Mouse (Mus musculus) naive thymus-derived CD4-positive, alpha-beta T cell, adult 2 months (primary cell): ENCODE results near the gene Idh2.
"Not testable (repeated sequence)": the region's sequence is repeated elsewhere in the genome, so short reads cannot be mapped to it uniquely, and the experiment has no call there.

ENCODE experiments used
- DNase-seq: peaks from one replicate; pipeline ENCODE4 v3.0.0-alpha.2; 2011; ENCODE audit warnings: low read depth

Gene Idh2

DNA sequence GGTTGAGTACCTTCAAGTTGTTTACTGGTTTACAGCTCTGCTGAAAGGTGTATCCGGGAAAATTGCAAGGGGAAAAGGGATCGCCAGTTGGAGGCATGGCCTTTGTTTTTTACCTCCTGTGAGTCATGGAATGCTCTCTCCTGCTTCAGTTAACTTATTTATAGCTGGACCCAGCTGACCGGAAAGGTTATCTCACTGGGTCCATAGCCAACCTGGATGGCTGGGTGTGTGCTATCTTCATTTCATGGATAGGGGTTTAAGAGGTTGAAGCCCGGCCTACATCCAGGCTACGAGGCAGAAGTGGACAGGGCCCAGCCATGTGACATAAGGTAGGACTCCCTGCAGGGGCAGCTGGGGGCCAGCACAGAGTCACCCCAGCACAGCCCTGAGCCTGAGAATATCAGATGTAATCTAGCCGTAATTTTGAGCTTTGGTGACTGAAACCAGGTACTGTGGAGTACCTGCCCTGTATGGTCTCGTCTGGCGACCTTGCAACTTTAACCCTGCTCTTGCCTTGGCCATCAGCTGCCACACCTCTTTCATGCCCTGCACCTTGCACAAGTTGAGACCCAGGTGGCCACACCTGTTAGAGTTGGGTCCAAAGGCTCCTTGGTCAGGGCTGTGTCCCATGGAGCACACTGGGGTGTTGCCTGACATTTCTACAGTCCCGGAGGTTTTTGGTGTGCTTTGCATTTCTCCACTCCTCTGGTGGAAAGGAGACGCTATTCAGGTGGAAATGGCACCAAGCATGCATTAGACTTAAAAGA is 55.0 kb downstream of the Idh2 start:
- no peak for DNase-seq

DNA sequence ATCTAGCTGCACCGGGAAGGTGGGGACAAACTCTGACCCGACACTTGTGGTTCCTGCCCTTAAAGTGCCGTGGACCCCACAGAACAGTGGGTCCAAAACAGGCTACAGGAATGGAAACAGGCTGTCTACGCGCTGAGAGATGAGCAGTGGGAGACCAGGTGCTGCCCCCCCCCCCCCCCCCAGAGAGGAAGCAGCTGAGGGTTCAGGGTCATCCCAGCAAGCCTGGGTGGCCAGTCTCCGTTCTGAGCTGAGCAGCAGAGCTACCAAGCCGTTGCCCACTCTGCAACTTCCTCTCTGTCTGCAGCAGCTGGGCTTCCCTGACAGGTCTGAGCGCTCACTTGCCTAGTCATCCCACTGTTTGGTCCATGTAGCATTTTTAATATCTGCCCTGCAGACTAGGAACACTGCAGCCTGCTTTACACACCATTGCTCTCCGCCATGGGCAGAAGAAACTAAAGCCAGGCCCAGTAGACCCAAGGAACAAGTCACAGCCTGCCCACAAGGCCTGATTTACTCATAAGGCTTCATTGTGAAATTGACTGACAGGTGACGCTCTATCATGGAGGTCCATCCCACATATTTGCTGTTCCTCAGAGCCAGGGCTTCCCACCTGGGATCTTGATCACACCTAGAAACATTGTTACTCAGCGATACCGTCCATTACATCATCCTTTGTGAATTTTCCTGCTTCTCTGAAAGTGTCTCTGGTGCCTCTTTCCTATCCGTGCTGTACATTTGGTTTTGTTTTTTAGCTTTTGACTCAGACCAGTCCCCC is 55.9 kb downstream of the Idh2 start:
- DNase-seq = no peak

DNA sequence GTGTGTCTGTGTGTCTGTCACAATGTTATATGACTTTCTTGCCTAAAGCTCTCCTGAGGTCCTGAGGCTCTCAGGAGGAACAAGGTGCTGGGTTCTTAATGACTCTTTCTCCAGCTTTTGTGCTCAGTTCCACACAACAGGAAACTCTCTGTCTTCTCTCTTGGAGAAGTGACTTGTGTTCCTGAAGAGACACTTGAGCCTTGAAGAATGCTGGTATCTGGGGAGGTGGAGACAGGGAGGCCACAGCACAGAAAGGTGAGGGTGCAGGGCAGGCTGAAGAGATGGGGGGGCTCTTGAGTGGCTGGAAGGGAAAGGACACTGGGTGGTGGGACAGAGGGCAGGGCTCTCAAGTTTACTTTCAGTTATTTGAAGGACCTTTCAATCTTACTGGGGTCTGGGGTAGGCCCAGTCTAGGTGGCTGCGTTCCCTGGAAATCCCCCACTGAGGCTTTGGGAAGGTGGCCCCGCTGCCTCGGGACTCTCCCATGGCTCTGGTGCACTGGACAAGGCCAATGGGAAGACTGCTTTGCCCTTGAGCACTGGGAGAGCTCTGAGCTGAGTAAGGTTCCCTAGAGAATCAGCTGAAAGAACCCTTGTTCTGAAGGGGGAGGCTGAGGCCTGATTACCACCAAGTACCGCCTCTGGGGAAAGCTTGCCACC is 56.7 kb downstream of the Idh2 start:
- DNase-seq = no peak

DNA sequence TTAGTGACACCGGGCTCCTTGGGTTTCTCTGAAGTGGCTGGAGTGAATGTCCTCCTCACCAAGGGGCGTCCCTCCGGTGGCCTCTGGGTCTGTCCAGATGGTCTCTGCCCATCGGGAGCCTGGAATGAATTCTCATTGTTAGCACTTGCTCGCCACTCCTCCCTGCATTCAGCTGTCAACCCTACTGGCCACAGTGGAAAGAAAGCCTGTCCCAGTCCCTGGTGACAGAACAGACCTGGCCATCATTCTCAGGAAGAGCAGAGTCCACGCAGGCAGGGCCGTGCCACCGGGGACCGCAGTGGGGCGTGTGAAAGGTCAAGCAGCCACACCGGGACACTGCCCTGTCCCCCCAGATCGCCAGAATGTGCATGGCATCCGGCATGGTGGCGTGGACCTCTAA is 57.4 kb downstream of the Idh2 start:
- no peak for DNase-seq

DNA sequence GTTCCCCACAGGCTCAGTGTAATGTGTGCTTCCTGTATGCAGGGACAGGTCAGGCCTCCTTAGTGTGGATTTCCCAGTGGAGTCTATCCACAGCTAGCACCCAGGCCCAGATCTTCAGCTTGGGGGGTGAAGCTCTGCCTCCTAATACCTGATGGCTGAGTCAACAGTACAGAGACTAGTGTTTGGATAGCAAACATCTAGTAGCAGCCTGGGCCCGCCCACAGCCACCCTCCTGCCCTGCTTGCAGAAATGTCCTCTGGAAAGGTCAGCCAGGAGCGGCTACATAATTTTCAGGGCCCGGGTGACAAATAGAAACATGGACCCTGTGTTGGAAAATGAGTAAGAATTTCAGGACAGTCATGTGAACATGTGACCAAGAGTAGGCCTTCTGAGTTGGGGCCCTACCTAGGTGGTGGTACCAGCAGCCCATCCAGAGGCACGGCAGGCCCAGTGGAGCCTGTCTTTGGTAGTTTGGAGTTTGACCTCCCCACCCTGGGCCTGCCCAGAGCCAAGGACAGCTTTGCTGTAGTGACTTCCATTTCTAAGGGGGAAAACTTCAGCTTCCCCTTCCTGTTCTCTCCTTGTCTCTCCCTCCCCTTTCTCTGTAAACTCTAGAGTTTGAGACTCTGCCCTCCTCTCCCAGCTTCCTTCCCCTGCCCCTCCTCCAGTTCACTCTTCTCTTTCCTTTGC is 58.0 kb downstream of the Idh2 start:
- no peak for DNase-seq

DNA sequence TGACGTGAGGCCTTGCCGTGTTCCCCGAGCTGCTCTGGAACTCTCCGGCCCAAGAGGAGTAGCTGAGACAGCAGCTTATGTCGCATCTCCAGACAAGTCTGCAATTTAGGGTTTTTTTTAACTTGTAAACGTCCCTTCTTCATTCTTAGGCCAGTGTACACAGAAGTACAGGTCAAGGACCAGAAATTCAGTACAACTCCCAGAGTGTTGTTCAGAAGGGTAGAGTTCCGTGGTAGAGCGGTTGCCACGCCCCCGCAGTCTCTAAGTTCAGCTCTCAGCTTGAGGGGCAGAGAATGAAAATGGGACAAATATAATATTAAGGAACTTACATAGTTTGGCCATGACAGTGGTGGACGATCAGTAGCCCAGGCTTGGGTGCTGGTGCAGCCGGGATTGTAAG is 59.4 kb downstream of the Idh2 start:
- no peak for DNase-seq

DNA sequence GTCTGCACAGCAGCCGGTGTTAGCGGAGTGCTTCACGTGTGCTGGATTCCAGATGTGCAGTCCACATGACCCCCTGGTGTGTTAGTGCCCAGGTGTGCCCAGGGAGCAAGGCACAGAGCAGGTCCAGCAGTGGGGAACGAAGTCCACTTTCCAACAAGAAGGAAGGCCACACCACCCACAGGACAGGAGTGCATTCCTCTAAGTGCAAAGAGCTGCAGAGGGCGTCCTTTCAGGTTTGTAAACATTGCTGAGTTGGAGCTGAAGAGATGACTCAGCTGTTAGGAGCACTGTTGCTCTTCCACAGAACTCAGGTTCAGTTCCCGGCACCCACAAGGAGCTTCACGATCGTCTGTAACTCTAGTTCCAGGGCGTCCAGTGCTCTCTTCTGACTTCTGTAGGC is 62.0 kb downstream of the Idh2 start:
- no peak for DNase-seq

DNA sequence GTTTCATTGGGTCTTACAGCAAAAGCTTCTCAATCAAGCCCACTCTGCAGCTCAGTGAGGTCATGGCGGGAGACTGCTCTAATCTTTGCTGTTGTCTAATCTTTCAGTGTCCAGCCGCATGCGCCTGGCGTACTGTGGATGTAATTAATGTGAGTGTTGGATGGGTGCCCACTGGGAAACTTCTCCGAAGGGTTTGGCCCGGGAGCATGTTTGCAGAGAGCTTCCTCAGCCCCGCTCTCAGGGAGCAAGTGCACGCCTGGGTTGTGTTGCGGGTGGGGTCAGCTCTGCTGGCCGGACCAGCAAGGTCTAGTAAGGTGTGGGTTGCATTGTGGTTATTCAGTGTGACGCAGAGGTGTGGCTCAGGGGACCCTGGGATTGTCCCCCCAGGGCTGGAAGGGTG is 62.9 kb downstream of the Idh2 start:
- DNase-seq = no peak

DNA sequence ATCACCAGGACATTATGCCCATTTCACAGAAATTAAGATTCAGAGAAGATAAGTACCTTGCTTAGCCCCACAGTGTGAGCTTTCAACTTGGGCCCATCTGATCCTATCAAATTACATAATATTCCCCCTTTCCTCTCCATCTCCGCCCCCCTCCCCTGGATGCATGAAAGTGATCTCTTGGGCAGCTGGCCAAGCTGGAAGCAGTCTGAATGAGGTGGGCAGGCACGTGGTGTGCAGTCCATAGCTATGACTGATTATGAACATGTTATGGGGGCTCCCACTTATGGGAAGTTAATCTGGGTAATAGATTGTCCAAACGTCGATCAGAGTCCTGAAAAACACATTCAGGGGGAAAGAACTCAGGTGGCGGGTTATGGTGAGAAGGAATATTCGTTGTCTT is 63.4 kb downstream of the Idh2 start:
- no peak for DNase-seq

DNA sequence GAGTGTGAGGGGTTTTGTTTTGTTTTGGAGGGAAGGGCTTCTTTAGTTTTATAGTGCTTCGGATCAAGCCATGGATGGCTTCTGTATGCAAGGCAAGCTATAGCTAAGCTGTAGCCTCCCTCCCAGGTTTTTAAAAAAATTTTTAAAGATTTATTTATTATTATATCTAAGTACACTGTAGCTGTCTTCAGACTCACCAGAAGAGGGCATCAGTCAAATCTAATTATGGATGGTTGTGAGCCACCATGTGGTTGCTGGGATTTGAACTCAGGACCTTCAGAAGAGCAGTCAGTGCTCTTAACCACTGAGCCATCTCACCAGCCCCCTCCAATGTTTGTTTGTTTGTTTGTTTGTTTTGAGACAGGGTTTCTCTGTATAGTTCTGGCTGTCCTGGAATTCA is 64.8 kb downstream of the Idh2 start:
- not testable (repeated sequence) for DNase-seq

DNA sequence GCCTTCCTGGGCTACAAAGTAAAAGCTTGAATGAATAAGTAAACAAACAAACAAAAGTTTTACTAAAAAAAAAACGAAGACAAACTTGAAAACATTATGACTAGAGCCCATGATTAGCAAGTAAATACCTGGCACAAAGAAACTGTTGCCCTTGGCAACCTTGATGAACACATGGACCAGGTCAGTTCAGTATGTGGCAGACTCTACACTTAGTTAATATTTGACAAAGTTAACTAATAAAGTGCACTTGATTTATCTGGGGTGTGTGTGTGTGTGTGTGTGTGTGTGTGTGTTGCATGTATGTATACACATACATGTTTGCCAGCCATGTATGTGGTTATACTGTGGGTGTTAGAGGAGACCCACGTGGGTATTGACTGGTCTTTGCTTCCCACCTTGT is 65.4 kb downstream of the Idh2 start:
- no peak for DNase-seq

DNA sequence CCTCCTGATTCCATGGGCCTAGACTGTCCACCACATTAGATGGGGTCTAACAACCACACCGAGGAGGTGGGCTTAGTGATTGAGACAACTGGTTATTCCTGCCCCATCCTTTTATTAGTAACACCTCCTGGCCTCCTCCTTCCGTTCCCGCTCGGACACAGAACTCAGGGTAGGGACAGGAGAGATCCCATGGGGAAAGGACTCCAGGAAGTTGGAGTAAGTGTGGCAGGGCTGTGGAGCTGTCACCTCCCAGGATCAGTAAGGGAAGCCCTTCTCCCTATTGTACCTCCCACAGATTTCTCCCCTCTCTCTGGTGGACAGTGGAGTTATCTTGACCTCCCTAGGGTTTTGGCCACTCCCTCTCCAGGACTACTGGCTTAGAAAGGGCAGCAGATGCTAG is 68.2 kb downstream of the Idh2 start:
- DNase-seq = no peak
